Mouse (Mus musculus) myocyte (in vitro differentiated cells): ENCODE results near the gene Cd300e.
"Not testable (repeated sequence)": the region's sequence is repeated elsewhere in the genome, so short reads cannot be mapped to it uniquely, and the experiment has no call there.

Experiments
- CEBPB ChIP-seq: IDR thresholded peaks from 2 replicates; pipeline ENCODE4 v1.6.1; 2011; ENCODE audit warnings: mild to moderate bottlenecking, moderate library complexity; ENCODE audit not compliant: poor library complexity, insufficient read depth, severe bottlenecking
- E2F4 ChIP-seq: IDR thresholded peaks from one replicate; pipeline ENCODE4 v1.6.1; 2011; ENCODE audit warnings: mild to moderate bottlenecking, control low read depth, moderate library complexity; ENCODE audit not compliant: insufficient read depth
- MAX ChIP-seq: IDR thresholded peaks from one replicate; pipeline ENCODE4 v1.6.1; 2011; ENCODE audit warnings: low read depth, mild to moderate bottlenecking, control low read depth
- MYOD1 ChIP-seq, 3 experiments: IDR thresholded peaks; one replicate each; pipeline ENCODE4 v1.6.1; 2011; ENCODE audit warnings: control low read depth in 2 of 3, low read depth in 2 of 3, mild to moderate bottlenecking in 2 of 3, moderate library complexity in 1 of 3; ENCODE audit not compliant: insufficient read length in 2 of 3, control insufficient read depth in 1 of 3
- MYOG ChIP-seq, 3 experiments: IDR thresholded peaks; one replicate each; pipeline ENCODE4 v1.6.1; 2011; ENCODE audit warnings: control low read depth in 2 of 3, low read depth in 2 of 3, mild to moderate bottlenecking in 2 of 3; ENCODE audit not compliant: insufficient read length in 2 of 3, control insufficient read depth in 1 of 3, insufficient read depth in 1 of 3
- POLR2A ChIP-seq: IDR thresholded peaks from one replicate; pipeline ENCODE4 v1.6.1; 2011; ENCODE audit warnings: low read depth, mild to moderate bottlenecking, control low read depth, moderate library complexity; ENCODE audit not compliant: insufficient read length
- POLR2AphosphoS2 ChIP-seq: IDR thresholded peaks from one replicate; pipeline ENCODE4 v1.6.1; 2011; ENCODE audit warnings: low read depth, control low read depth; ENCODE audit not compliant: insufficient read length
- REST ChIP-seq: IDR thresholded peaks from one replicate; pipeline ENCODE4 v1.6.1; 2011; ENCODE audit warnings: mild to moderate bottlenecking, control low read depth, moderate library complexity; ENCODE audit not compliant: insufficient read depth, insufficient read length
- SRF ChIP-seq: IDR thresholded peaks from one replicate; pipeline ENCODE4 v1.6.1; 2011; ENCODE audit warnings: low read depth; ENCODE audit not compliant: control insufficient read depth, insufficient read length
- TCF12 ChIP-seq: IDR thresholded peaks from one replicate; pipeline ENCODE4 v1.6.1; 2011; ENCODE audit warnings: mild to moderate bottlenecking, control low read depth; ENCODE audit not compliant: poor library complexity, insufficient read depth, severe bottlenecking
- USF1 ChIP-seq: IDR thresholded peaks from one replicate; pipeline ENCODE4 v1.6.1; 2011; ENCODE audit warnings: low read depth, mild to moderate bottlenecking, control low read depth, moderate library complexity

- not testable (repeated sequence) for TF ChIP-seq MYOG (IDR thresholded peaks at IDR 0.05; ENCODE audit: control insufficient read depth in 1 of 3, insufficient read depth in 1 of 3, insufficient read length in 2 of 3, low read depth in 2 of 3); POLR2A; E2F4; MAX; USF1; POLR2AphosphoS2; MYOD1 (IDR thresholded peaks at IDR 0.05; ENCODE audit: control insufficient read depth in 1 of 3, insufficient read length in 2 of 3, low read depth in 2 of 3); REST; CEBPB; SRF; TCF12
Observed at GRCm38 (mm10) chr11:115026912-115027311, 35.1 kb downstream of the Cd300e start, which contains the start of gene Cd300ld4.
